Mouse (Mus musculus): ENCODE results near the gene Atoh8.
A peak's percentile ranks its signal among the peaks of the same experiment; 100 is the strongest.

- TF ChIP-seq CTCF (IDR thresholded peaks at IDR 0.05), result no peak
- TF ChIP-seq EP300 (IDR thresholded peaks at IDR 0.05), result peak; percentile 84
Observed at GRCm38 (mm10) chr6:72240042-72240441, 4.7 kb upstream of the Atoh8 start.

Data from lung, postnatal 0 days (tissue).